Mouse (Mus musculus) bone marrow, adult 2 months (tissue): ENCODE measurements around the gene Sh3glb2.

Source experiments
- CTCF ChIP-seq: fragments of 200-500 bp; IDR thresholded peaks from 2 replicates; pipeline ENCODE4 v1.5.1; 2011; ENCODE audit warnings: low read length, control low read depth; ENCODE audit not compliant: control insufficient read depth, insufficient read depth
- POLR2A ChIP-seq: fragments of 200-500 bp; IDR thresholded peaks from 2 replicates; pipeline ENCODE4 v1.6.1; 2011; ENCODE audit warnings: low read depth, mild to moderate bottlenecking, control low read depth, low read length, borderline replicate concordance; ENCODE audit not compliant: control insufficient read depth

GRCm38 (mm10) chr2:30371544-30371943, 12.4 kb upstream of the Sh3glb2 start:
- TF ChIP-seq POLR2A (no peak), CTCF (no peak)
